Mouse (Mus musculus): ENCODE results near the gene Cpsf3. TPM values are rescaled to one million over a fixed set of nuclear protein-coding genes. Genes with fewer than 3 reads are reported as not detected.

Gene Cpsf3
- polyA plus RNA-seq, 1 experiment from 2014 or later: 140 TPM

GRCm38 (mm10) chr12:21329661-21330400 lies 44.6 kb downstream of the Cpsf3 start:
- WGBS: 94% methylated on average over 9 of the region's 9 CpGs
- no peak for DNase-seq (ENCODE audit: low spot score)
- peaks cover 96% of the 10 kb centered on the region for H3K36me3 ChIP-seq
- no peaks in the 10 kb centered on the region for H3K9me3 ChIP-seq (replicated peaks)
- H3K4me1 ChIP-seq: no peaks in the 10 kb centered on the region
- no peak overlapping the region for H3K27ac ChIP-seq
- no peaks in the 10 kb centered on the region for H3K27me3 ChIP-seq (ENCODE audit: low read depth, poor library complexity, severe bottlenecking)
- no peak overlapping the region for H3K4me3 ChIP-seq

GRCm38 (mm10) chr12:21330961-21331576 lies 45.9 kb downstream of the Cpsf3 start:
- DNase-seq (ENCODE audit: low spot score): no peak
- WGBS: 92% methylated on average over 10 of the region's 10 CpGs
- peaks cover 96% of the 10 kb centered on the region for H3K36me3 ChIP-seq

GRCm38 (mm10) chr12:21331711-21332110 lies 46.5 kb downstream of the Cpsf3 start:
- H3K9me3 ChIP-seq (replicated peaks): no peaks in the 10 kb centered on the region
- no peak overlapping the region for H3K4me3 ChIP-seq
- H3K27me3 ChIP-seq (ENCODE audit: low read depth, poor library complexity, severe bottlenecking): no peaks in the 10 kb centered on the region
- WGBS: 86% methylated on average over 6 of the region's 6 CpGs
- no peaks in the 10 kb centered on the region for H3K4me1 ChIP-seq
- peaks cover 96% of the 10 kb centered on the region for H3K36me3 ChIP-seq
- no peak for DNase-seq (ENCODE audit: low spot score)
- H3K27ac ChIP-seq: no peak overlapping the region

More at GRCm38 (mm10) chr12:21330961-21331576, 45.9 kb downstream of the Cpsf3 start:
- Histone ChIP-seq H3K4me1 (no peaks in the 10 kb centered on the region), H3K9me3 (replicated peaks) (no peaks in the 10 kb centered on the region), H3K27ac (no peak overlapping the region), H3K4me3 (no peak overlapping the region), H3K27me3 (ENCODE audit: low read depth, poor library complexity, severe bottlenecking) (no peaks in the 10 kb centered on the region)

- DNase-seq (ENCODE audit: low spot score): no peak
- Histone ChIP-seq H3K36me3 (peaks cover 89% of the 10 kb centered on the region), H3K4me3 (no peak overlapping the region), H3K27ac (no peak overlapping the region), H3K4me1 (no peaks in the 10 kb centered on the region), H3K27me3 (ENCODE audit: low read depth, poor library complexity, severe bottlenecking) (no peaks in the 10 kb centered on the region), H3K9me3 (replicated peaks) (no peaks in the 10 kb centered on the region)
- 94% methylated on average over 7 of the region's 7 CpGs for WGBS
Observed at GRCm38 (mm10) chr12:21333021-21333420, 47.8 kb downstream of the Cpsf3 start.

- DNase-seq (ENCODE audit: low spot score): no peak
- peaks cover 86% of the 10 kb centered on the region for H3K36me3 ChIP-seq
- H3K27ac ChIP-seq: no peak overlapping the region
- no peak overlapping the region for H3K4me3 ChIP-seq
- H3K4me1 ChIP-seq: no peaks in the 10 kb centered on the region
- H3K27me3 ChIP-seq (ENCODE audit: low read depth, poor library complexity, severe bottlenecking): no peaks in the 10 kb centered on the region
- no peaks in the 10 kb centered on the region for H3K9me3 ChIP-seq (replicated peaks)
- 92% methylated on average over 5 of the region's 5 CpGs for WGBS
Observed at GRCm38 (mm10) chr12:21333766-21334165, 48.6 kb downstream of the Cpsf3 start.

- Histone ChIP-seq H3K9me3 (replicated peaks) (no peaks in the 10 kb centered on the region), H3K4me3 (no peak overlapping the region), H3K4me1 (no peaks in the 10 kb centered on the region), H3K27me3 (ENCODE audit: low read depth, poor library complexity, severe bottlenecking) (no peaks in the 10 kb centered on the region), H3K36me3 (peaks cover 87% of the 10 kb centered on the region), H3K27ac (no peak overlapping the region)
- WGBS: 95% methylated on average over 7 of the region's 7 CpGs
- no peak for DNase-seq (ENCODE audit: low spot score)
Observed at GRCm38 (mm10) chr12:21335869-21336268, 50.7 kb downstream of the Cpsf3 start.

- Histone ChIP-seq H3K36me3 (peaks cover 86% of the 10 kb centered on the region), H3K27ac (no peak overlapping the region), H3K27me3 (ENCODE audit: low read depth, poor library complexity, severe bottlenecking) (no peaks in the 10 kb centered on the region), H3K4me3 (no peak overlapping the region), H3K9me3 (replicated peaks) (no peaks in the 10 kb centered on the region), H3K4me1 (no peaks in the 10 kb centered on the region)
- no peak for DNase-seq (ENCODE audit: low spot score)
- 94% methylated on average over 5 of the region's 5 CpGs for WGBS
Observed at GRCm38 (mm10) chr12:21337171-21337570, 52.0 kb downstream of the Cpsf3 start.

- no peaks in the 10 kb centered on the region for H3K9me3 ChIP-seq (replicated peaks)
- no peaks in the 10 kb centered on the region for H3K27me3 ChIP-seq (ENCODE audit: low read depth, poor library complexity, severe bottlenecking)
- H3K4me3 ChIP-seq: no peak overlapping the region
- 97% methylated on average over 5 of the region's 5 CpGs for WGBS
- no peaks in the 10 kb centered on the region for H3K4me1 ChIP-seq
- peaks cover 80% of the 10 kb centered on the region for H3K36me3 ChIP-seq
- DNase-seq (ENCODE audit: low spot score): no peak
- H3K27ac ChIP-seq: no peak overlapping the region
Observed at GRCm38 (mm10) chr12:21340674-21341073, 55.5 kb downstream of the Cpsf3 start.

- Histone ChIP-seq H3K36me3 (peaks cover 84% of the 10 kb centered on the region), H3K27me3 (ENCODE audit: low read depth, poor library complexity, severe bottlenecking) (no peaks in the 10 kb centered on the region), H3K9me3 (replicated peaks) (no peaks in the 10 kb centered on the region), H3K4me3 (no peak overlapping the region), H3K4me1 (no peaks in the 10 kb centered on the region), H3K27ac (no peak overlapping the region)
- 93% methylated on average over 7 of the region's 7 CpGs for WGBS
- no peak for DNase-seq (ENCODE audit: low spot score)
Observed at GRCm38 (mm10) chr12:21346972-21347371, 61.8 kb downstream of the Cpsf3 start.

GRCm38 (mm10) chr12:21350113-21350876 lies 65.1 kb downstream of the Cpsf3 start:
- no peaks in the 10 kb centered on the region for H3K9me3 ChIP-seq (replicated peaks)
- H3K4me3 ChIP-seq: no peak overlapping the region
- no peaks in the 10 kb centered on the region for H3K4me1 ChIP-seq
- no peaks in the 10 kb centered on the region for H3K27me3 ChIP-seq (ENCODE audit: low read depth, poor library complexity, severe bottlenecking)
- WGBS: 87% methylated on average over 7 of the region's 7 CpGs
- no peak for DNase-seq (ENCODE audit: low spot score)
- no peak overlapping the region for H3K27ac ChIP-seq
- H3K36me3 ChIP-seq: peaks cover 90% of the 10 kb centered on the region

GRCm38 (mm10) chr12:21353681-21354080 lies 68.5 kb downstream of the Cpsf3 start:
- H3K4me1 ChIP-seq: no peaks in the 10 kb centered on the region
- 94% methylated on average over 8 of the region's 8 CpGs for WGBS
- no peak overlapping the region for H3K27ac ChIP-seq

GRCm38 (mm10) chr12:21362686-21363085 lies 77.5 kb downstream of the Cpsf3 start:
- H3K4me3 ChIP-seq: no peak overlapping the region

More at GRCm38 (mm10) chr12:21353681-21354080, 68.5 kb downstream of the Cpsf3 start:
- Histone ChIP-seq H3K4me3 (no peak overlapping the region), H3K27me3 (ENCODE audit: low read depth, poor library complexity, severe bottlenecking) (no peaks in the 10 kb centered on the region), H3K36me3 (peaks cover 85% of the 10 kb centered on the region), H3K9me3 (replicated peaks) (no peaks in the 10 kb centered on the region)
- no peak for DNase-seq (ENCODE audit: low spot score)

GRCm38 (mm10) chr12:21363195-21363594 lies 78.0 kb downstream of the Cpsf3 start:
- WGBS: 91% methylated on average over 3 of the region's 3 CpGs
- no peaks in the 10 kb centered on the region for H3K9me3 ChIP-seq (replicated peaks)
- no peak for DNase-seq (ENCODE audit: low spot score)
- peaks cover 28% of the 10 kb centered on the region for H3K36me3 ChIP-seq
- H3K27me3 ChIP-seq (ENCODE audit: low read depth, poor library complexity, severe bottlenecking): no peaks in the 10 kb centered on the region
- H3K4me3 ChIP-seq: no peak overlapping the region
- H3K27ac ChIP-seq: no peak overlapping the region
- no peaks in the 10 kb centered on the region for H3K4me1 ChIP-seq

More at GRCm38 (mm10) chr12:21362686-21363085, 77.5 kb downstream of the Cpsf3 start:
- H3K36me3 ChIP-seq: peaks cover 32% of the 10 kb centered on the region
- H3K27me3 ChIP-seq (ENCODE audit: low read depth, poor library complexity, severe bottlenecking): no peaks in the 10 kb centered on the region
- WGBS: 84% methylated on average over 2 of the region's 2 CpGs
- H3K4me1 ChIP-seq: no peaks in the 10 kb centered on the region
- no peak overlapping the region for H3K27ac ChIP-seq
- no peak for DNase-seq (ENCODE audit: low spot score)
- H3K9me3 ChIP-seq (replicated peaks): no peaks in the 10 kb centered on the region

Measured in limb, embryonic 10.5 days (tissue).